Mouse (Mus musculus) kidney, postnatal 25 days (tissue): ENCODE measurements around the gene Ice1.

Experiments used
- DNase-seq, 2 experiments: peaks; one replicate each; pipeline ENCODE4 v3.0.0; 2021; ENCODE audit warnings: mixed read lengths in 2 of 2

Gene Ice1

DNA sequence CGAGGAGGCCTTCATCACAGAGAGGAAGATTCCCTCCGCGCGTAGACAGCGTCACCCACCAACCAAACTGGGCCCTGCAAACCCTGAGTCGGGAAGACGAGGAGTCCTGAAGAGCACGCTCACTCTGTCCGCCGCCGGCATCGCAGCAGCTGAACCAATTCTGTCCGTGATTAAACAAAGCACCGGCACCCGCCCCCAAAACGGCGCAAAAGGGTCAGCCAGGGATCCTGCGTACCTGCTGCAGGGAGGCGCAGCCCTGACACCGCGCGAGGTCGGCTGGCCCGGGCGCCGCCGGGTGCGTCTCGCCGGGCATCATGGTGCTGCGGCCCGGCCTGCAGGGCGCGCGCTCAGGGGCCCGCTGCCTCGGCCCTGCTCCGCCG lies at the start of gene Ice1:
Gene Ice1 (minus strand): TSS at position 353 of the 380 bp plus-strand sequence.
- peak in 1 of 2 experiments; percentile 36 for DNase-seq

DNA sequence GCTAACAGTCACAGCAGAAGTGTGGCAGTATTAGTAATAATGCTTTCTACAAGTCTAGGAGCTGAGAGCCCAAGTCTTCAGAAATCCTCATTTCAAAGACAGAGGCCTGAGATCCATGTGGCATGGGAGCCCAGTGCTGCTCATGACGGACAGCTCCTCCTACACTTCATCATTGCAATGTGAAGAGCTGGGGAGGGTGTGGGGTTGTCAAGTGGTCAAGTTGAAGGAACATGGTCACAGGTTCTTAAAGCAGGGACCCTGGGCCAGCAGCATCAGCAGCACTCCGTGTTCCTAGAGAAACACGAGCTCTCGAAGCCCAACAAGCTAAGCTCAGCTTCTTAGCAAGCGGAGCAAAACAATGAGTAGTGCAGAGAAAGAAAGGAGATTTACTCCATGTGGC lies 48.4 kb upstream of the Ice1 start:
- DNase-seq, result no peak

DNA sequence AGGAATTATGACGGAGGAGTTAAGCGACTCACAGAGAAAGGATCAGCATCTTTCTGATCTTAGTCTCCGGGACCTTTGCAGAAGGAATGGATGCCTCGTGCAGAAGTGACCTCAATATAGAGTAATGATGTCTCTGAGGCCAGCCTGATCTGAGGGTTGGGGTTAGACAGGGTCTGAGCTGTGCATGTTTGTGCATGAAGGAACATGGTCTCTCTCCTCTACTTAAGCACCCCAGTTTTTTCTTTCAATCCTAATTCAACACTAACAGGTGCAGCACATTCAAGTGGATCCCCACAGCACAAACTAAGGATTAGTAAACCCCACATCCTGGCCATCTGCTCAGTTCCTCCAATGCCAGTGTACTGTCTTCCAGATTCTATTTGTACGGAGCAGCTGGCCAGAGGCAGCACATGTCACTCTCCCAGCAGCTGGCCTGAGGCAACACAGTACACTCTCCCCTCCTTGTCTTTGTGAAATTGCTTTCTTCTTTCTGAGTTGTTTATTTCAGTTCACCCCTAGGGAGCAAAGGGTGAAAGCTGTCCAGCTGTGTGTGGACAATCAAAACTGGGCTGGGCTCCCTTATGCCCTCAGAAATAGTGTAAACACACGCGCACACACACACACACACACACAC lies 47.7 kb upstream of the Ice1 start:
- DNase-seq, result no peak

DNA sequence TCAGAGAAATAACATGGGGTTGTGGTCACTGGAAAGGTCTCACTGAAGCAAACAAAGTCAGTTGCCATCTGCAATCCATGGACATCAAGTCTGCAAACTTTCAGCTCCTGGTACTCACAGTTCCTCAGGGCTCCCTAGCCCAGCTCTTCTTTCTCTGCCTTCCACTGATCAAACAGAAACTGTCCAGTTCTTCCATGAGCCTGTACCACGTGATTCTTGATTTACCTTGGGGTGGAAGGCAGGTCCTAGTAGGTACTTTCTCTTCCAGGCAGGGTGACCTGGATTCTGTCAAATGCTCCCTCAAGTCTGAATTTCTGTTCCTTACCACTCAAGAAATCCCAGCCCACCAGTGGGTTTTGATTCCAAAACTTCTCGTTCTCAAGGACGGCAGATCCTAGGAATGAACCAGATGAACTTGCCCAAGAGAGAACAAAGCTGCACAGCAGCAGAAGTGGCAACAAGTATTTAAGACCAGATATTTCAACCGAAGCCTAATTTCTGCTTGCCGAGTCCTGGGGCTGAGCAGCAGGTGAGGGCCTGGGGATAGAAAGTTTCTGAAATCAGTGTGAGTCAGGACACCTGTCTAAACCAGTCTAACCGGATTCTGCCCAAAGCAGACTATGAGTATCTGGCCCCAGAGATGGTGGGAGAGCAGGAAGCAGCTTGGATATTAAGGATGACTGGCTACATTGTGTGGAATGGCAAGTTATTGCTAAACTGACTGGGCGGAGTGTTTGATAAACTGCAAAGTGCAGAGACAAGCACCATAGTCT lies 44.2 kb upstream of the Ice1 start:
- no peak for DNase-seq

DNA sequence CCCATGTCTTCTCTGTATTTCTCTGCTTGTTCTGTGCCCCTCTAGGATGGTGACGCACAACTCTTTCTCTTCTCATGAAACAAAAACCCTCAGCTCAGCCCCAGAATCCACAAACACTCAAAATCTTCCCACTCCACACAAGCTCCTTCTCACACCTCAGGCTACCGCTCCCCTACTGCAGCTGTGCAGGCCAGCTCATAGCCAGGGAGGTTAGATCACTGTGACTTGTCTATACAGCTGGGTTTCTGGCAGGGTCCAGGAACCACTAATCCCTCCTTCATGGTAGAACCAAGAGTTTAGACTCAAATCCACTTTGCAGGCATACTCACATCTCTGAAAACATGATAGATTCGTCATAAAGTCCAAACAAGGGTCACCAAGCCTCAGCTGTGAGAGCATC lies 42.9 kb upstream of the Ice1 start:
- no peak for DNase-seq

DNA sequence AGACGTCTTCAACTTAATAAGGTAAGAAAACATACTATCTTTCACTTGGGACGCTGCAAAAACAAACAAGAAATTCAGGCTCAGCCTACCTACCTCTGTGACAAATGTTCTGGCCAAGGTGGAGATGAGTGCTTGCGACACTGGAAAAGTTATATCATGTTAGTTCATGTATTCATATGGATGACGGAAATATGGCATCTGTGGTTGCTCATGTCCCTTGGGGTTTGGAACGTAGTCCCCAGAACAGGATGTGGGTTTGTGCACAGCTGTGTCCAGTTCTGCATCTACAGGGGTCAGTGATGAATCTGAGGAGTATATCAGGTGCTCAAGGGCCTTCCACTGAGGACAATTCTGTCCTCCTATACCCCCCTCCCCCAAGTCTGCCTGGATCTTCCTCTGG lies 40.3 kb upstream of the Ice1 start:
- no peak for DNase-seq

DNA sequence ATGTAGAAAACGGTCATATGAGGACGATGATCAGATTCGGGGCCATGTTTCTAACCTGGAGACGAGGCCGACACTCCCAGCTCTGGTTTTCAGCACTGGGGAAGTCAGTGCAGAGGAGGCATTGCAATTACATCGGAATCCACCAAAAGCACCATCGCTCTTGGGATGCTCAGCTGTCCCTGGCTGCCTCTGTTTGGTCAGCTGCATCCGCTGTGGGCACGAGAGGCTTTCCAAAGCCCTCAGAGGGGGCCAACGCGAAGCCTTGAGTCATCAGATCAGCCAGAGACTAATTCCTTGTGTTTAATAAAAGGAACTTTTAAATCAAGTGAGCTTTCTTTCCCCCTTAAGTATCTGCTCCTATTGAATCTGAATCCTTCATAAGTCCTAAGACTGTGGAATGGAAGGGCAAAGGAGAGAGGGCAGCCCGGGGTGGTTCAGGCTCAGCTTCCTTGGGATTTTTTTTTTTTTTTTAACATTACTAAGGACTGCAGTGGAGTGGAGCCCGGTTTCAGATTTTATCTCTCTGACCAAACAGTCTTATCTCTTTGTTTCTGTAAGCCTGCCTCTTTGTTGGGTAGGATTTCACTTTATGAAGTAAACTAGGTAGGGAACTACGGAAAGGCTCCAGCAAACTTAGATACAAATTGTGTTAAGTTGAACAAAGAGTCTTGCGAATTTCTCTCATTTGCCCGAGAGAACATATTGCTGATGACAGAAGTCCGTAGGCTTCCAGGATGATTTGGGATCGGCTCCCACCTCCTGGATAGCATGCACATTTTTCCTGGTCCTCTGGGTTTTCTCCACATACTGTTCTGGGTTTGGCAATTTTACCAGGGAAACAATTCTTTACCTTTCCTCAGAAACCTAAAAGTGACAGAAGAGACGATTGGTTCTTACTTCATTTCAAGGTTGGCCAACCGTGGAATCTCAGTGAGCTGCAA lies 39.1 kb upstream of the Ice1 start:
- no peak for DNase-seq

DNA sequence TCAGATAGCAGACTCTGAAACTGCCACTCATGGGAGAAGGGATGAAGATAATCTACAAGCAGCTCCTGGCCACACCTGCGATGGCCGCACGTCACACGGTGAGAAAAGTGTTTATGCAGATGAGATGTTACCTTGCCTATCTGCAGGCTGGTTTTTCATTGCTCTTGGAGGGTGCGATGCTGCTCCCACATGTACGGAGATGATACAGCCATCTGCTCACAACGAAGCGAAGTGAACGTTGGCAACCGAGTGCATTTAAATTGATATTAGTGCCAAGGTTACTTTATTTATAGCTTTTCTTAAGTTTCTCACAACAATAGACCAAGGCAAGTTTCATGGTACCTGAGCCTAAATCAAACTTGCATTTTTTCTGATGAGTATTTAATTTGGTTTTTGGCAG lies 37.6 kb upstream of the Ice1 start:
- no peak for DNase-seq

DNA sequence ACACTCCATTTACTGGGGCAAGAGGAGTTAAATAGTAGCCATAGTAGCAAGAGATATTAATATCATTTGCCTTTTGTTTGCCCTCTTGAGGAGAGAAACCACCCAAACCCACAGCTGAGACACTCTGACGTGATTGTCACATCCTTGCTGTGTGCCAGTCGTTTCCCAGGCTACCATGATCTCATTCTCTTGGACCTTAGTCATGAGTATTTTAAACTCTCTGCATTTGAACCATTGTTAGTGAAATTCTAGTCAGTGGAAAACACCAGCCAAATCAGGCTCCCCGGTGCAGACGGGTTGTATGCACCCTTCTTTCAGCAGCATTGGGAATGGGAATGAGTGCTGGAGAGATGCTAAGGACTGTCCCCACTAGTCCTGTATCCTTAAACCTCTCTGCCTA lies 32.6 kb upstream of the Ice1 start:
- DNase-seq, result no peak

DNA sequence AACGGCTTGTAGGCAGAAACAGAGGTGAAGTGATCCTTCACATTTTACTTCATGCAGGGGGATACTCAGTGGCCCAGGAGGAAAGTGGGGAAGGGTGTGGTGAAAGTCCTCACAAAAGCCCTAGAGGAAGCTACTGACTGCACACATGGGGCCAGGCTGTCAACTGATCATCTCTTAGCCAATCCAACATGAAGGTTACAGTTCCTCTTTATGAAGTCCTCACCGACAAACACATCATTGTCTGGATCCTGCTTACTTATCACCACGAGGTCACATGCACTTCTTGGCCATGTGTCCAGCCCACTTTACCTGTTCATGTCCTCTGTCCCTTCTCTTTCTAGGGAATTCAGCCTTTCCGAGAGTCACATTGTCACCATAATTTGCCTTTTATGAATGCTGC lies 22.3 kb upstream of the Ice1 start:
- DNase-seq, result no peak

DNA sequence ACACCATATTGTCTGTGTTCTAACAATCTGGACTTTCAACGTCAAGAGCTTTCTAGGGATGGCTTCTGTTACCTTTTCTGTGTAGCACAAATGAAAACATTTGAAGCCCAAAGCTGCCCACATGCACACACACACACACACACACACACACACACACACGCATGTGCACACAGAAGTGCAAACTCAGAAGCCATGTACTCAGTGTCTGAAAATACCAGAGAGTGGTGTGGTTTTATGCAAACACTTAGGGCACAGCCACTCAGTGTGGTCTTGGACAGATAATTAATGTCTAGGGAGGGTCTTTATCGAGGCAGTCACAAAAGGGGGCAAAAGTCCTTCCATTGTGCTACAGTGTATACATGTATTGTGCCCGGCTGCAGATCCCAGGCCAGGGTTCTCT lies 19.3 kb upstream of the Ice1 start:
- no peak for DNase-seq

DNA sequence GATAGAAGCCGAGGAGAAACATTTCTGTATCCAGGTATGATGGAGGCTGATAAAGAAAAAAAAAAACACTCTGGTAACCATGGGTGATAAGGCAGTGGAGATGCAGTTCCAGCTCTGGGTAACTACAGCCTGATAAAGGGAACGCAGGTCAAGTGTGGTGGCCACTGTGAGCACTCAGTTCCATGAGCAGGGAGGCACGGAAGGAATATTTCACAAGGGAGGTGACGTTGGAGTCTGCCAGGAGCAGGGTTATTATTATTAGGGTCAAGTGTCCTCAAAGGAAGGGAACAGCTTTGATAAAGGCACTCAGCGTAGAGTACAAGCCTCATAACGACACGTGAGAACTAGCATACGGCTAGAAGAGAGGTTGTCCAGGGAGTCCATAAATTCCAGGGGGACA lies 18.9 kb upstream of the Ice1 start:
- no peak for DNase-seq

DNA sequence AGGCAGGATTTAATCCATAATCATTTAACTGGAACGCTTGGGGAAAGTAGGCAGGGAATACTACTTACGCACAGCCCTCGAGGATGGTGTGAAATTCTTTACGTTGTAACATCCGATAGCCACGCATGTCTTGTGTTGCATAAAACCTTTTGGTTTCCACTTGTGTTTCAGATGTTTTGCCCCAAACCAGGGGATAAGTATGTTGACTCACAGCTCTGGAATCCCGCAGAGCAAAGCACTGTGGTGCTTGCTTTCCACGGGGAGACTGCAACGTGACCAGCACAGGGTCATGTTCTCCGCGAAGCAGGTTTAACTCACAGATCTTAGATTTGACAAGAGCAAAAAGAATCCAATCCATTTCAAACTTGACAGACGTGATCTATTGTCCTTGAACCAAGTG lies 18.1 kb upstream of the Ice1 start:
- DNase-seq, result no peak

DNA sequence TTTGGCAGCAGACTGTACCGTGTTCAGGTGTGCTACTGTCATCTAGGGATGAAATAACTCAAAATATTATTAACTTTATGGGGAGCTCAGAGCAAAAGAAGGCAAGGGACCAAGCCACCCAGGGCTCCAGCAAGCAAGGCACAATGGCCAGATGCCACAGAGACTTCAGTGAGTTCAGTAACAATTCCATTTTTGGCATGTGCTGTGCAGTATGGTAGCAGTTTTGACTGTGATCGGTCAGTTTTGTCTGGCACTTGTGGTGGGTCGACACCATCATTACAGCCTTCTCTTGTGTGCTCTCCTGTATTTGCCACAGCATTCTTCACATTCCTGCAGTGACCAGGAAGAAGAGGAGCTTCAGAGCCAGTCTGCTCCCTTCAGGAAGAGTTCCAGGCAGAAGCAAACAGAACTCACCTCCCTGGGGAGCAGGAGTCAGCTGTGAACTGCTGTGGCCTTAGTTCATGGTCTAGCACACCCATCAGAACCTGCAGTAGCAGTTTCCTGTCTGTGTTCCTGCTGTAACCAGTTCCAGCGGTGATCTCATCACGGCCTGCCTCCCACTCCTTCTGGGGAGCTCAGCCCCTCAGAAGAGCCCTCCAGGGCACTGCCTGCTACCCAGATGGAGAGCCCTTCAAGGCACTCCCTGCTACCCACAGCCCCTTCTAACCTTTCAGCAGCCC lies 16.8 kb upstream of the Ice1 start:
- peak; percentile 58 to 82 for DNase-seq

DNA sequence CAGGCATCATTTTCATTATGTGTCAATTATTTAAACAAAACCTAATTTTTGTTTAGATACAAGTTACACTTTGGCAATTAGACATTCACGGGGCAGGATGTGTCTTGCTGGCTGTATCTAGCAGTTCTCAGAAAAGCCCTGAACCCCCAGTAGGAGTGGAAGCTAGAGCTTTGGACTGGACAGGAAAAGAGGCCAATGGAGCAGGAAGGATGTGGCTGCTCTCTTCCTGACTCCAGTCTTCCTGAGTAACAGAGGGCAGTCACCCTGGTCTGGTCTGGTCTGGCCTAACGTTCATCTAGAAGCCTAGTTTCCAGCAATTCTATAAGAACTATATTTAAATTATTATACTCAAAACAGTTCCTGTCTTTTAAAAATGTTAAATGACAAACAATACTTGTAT lies 16.0 kb upstream of the Ice1 start:
- peak; percentile 29 to 55 for DNase-seq

DNA sequence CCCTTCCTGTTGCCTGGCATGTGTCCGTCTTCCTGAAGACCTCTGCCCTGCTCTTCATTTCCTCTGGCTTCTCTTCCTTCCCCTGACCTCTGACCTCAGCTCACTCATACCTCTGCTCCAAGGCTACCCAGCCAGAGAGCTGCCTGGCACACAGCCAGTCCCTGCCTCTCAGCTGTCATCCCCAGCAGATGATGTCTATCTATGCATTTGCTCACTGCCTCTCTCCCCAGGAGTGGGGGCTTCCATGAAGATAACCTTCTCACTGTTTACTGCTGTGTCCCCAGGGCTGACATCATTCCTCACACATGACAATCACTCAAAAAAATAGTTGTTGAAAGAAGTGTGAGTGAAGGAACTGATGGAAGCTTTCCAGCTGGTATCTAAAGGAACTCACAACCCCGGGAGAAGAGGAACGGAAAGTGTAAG lies 12.6 kb upstream of the Ice1 start:
- peak; percentile 82 to 83 for DNase-seq

DNA sequence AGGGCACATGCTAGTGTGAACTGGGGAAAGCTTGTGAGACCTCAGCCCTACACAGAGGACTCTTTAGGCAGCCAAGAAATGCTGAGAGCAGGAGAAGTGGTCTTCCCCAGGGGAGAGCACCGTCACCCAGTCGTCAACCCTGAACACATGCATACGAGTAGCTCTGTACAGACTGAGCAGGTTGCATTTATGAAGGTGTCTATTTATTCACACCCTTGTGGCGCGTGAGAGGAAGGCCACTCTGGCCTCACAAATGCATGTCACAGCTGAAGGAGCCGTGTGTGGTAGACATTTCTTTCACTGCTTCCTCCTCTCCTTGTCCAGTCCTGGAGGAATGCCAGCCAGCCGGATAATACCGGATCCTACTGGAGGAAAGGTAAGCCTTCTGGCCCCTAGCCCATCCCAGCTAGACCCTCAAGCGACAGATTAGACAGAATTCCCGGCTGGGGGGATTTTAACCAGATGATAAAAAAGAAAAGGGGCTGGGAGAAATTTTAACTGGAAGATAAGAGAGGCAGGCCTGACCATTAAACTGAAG lies 8.6 kb upstream of the Ice1 start:
- peak; percentile 49 to 50 for DNase-seq

DNA sequence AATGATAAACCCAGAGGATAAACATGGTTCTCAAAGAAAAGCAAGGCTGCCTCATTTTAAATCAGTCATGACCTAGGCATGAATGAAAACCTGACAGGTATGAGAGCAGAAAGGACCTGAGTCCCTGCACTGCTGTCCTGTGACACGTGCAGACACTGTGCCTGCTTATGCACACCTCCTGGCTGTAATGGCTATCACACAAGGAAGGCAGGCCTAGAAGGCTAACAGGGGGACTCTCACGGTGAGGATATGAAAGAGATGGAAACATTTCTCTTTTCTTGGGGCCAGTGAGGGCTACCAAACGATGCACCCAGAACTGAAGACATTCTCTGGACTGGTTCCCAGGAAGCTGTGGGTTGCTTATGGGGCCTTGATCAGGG lies 6.6 kb upstream of the Ice1 start:
- no peak for DNase-seq

DNA sequence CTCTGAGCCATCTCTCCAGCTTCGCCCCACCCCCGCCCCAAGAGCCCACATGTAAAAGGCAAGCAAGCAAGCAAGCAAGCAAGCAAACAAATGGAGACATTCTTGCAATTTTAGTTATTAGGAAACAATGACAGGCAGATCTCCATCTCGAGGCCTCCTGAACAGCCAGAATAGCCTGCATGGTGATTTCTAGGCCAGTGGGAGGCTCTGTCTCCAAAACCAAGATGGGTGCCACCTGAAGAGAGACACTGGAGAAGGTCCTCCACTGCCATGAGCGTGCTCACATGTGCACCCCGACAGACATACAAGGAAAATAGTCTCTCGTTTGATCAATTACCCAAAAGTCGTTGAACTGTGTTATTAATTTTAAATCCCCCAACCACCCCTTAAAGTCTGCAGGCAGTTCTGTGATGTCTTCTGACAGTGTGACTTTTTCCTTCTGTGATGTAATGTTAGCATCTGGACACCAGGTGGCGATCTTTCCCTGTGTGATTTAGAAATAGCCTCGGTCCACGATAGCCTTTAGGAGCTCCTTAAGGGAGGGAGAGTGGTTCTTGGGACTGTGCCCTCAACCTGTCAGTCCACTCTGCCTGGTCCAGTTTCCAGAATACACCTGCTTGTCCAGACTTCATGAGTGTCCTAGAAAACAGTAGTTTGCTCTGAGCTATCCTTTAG lies 6.1 kb upstream of the Ice1 start:
- peak in 1 of 2 experiments; percentile 72 for DNase-seq

DNA sequence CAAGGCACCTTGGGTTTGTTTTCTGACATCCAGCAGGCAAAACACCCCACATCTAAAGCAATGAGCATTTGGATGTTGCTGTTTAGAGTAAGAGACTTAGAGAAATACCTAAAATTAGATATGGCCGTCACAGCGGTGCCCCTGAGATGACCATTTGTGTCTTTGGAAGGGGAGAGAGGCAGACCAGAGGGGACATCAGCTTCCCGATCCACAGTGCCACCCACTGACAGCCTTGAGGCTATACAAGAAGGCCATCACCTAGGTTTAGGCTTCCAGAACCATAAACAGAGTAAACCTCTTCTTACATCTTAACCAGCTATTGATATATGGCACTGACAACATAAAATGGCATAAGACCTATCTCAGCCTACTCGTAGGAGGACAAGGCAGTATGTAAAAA lies 4.5 kb upstream of the Ice1 start:
- DNase-seq, result no peak

DNA sequence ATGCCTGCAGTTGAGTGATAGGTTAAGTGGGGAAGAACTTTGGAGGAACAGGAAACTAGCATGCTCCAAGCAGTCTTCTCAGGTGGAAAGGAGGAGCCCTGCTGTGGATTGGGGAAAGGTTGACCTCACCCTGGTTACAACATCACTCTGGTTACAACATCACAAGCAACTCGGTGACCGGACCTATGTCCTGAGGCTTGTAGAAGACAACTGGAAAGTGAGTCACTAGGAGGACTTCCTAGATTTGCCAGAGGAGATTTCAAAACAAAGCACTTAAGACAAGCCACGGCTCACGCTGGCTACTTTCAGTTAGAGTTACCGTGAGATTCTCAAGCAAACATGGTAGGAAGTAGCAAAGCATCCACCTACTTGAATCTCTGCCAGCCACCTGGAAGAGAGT lies 3.9 kb upstream of the Ice1 start:
- no peak for DNase-seq

DNA sequence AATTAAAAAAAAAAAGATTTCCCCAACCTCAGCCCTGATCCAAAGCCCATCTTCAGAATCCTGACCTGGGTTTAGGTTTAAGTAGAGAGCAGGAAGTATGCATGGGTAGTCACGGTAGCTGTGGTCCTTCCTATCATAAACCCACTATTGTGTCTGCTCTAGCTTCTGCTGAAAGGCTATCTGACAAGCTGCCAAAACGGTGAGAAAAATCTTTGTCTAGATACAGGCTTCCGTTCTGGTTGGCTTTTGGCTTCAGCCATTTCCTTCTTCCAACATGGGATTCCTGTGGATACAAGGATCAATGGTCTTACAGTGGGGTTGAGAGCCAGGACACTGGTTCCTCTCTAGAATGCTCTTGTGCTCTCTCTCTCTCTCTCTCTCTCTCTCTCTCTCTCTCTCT lies 2.2 kb upstream of the Ice1 start:
- DNase-seq, result peak in 1 of 2 experiments; percentile 37
